ENCODE assay signal across 17 mouse cellular contexts in the genomic region with DNA sequence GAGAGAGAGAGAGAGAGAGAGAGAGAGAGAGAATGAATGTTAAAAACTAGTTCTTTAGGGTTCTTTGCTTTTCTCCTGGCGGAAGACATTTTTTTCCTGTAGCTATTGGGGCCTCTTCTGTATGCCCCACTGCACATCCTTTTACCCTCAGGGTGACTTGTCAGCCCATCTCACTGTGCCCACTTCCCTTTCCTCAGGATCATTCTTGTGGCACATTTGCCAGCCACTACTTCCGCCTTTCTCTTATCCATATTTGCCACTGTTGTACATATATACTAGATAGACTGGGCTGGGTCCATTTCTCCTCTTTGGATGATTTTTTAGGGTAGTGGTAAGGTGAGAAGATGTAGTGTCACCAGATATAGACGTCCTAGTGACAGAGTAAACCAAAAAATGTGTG.
"Had no signal": no experiment of that assay in that cellular context is flagged by ENCODE, and none has a peak within 500 bp of the region (broad histone marks: within the 10 kb centered on the region; RNA-seq: fewer than 3 reads in every experiment).

No protein-coding gene starts in this region.

- H3K4me3 ChIP-seq: layer of hippocampus, adult 2 months; limb, embryonic 12.5 days; liver, embryonic 15.5 days; midbrain, embryonic 12.5 days; neural tube, embryonic 13.5 days; stomach, embryonic 15.5 days had no signal

- DNase-seq: kidney, adult 9 months; kidney, postnatal 10 days; kidney, postnatal 4 days; lung, embryonic 14.5 days; lung, postnatal 10 days; lung, postnatal 4 days; spleen, adult 18-20 months; thymus, adult 2 months; thymus, postnatal 25 days had no signal

- H3K4me1 ChIP-seq: limb, embryonic 12.5 days; liver, embryonic 15.5 days; midbrain, embryonic 12.5 days; stomach, embryonic 15.5 days had no signal

- H3K27me3 ChIP-seq: limb, embryonic 12.5 days; liver, embryonic 15.5 days; midbrain, embryonic 12.5 days; neural tube, embryonic 13.5 days; stomach, embryonic 15.5 days had no signal

- H3K4me2 ChIP-seq: limb, embryonic 12.5 days; liver, embryonic 15.5 days; lung, embryonic 14.5 days; midbrain, embryonic 12.5 days; neural tube, embryonic 13.5 days; stomach, embryonic 15.5 days had no signal

- H3K27ac ChIP-seq: layer of hippocampus, adult 2 months; limb, embryonic 12.5 days; liver, embryonic 15.5 days; midbrain, embryonic 12.5 days; neural tube, embryonic 13.5 days; stomach, embryonic 15.5 days had no signal

- H3K36me3 ChIP-seq: limb, embryonic 12.5 days; liver, embryonic 15.5 days; midbrain, embryonic 12.5 days; neural tube, embryonic 13.5 days; stomach, embryonic 15.5 days had no signal

- H3K9me3 ChIP-seq: limb, embryonic 12.5 days; liver, embryonic 15.5 days; midbrain, embryonic 12.5 days; neural tube, embryonic 13.5 days; stomach, embryonic 15.5 days had no signal

- H3K9ac ChIP-seq: limb, embryonic 12.5 days; liver, embryonic 15.5 days; lung, embryonic 14.5 days; midbrain, embryonic 12.5 days; neural tube, embryonic 13.5 days; stomach, embryonic 15.5 days had no signal

- ATAC-seq: intestine, postnatal 0 days; midbrain, embryonic 16.5 days had no signal
